Mouse (Mus musculus): ENCODE data around the gene Kcnn1. TPM values are rescaled to one million over a fixed set of nuclear protein-coding genes. Genes with fewer than 3 reads are reported as not detected.

Kcnn1 gene
- polyA plus RNA-seq, 1 experiment: 6.4 TPM

DNA sequence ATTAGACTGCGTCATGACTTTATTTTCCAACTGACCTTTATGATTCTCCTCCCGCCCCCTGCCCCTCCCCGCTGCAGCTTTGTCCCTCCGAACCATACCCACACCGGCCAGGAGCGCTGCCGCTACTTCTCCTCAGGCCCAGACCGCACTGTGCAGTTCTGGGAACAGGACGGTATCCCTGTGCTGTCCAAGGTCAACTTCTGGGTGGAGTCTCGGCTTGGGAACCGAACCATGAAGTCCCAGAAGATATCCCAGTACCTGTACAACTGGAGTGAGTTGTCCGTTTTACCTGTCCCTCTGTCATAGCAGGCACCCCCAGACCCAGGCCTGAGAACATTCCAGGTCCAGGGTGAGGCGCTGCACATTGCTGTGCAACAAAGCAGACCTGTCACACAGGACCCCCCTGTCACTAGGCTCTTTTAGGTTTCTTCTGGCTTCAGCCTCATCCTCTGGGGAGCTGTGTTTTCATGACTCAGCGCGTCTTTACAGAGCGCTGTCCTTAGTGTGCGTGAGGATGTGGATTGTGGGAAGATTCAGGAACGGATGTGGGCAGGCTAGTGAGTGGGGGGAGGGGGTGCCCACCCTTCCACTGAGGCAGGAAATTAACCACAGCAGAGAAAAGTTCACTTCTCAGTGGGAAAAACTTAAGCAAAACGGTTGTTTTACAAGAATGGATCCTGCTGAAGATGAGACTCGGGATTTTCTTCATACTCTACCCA, 51.9 kb downstream of the Kcnn1 start:
- H3K4me1 ChIP-seq (replicated peaks; ENCODE audit: control insufficient read depth, insufficient read depth, low read length): peaks cover 61% of the 10 kb centered on the region
- DNase-seq: peak; percentile 81
- TF ChIP-seq POLR2A (IDR thresholded peaks at IDR 0.05; ENCODE audit: control insufficient read depth, extremely low read depth, insufficient read depth, low read length, poor library complexity) (no peak), CTCF (IDR thresholded peaks at IDR 0.05; ENCODE audit: borderline replicate concordance, control insufficient read depth, extremely low read depth, insufficient read depth, low read length, poor library complexity) (no peak)
- peak overlapping the region; percentile 30; the same call in 1 of the 2 replicates for H3K27ac ChIP-seq (ENCODE audit: control insufficient read depth, insufficient read depth, low read length)
- H3K4me3 ChIP-seq (ENCODE audit: control insufficient read depth, insufficient read depth, low read length): no peak overlapping the region
- H3K27me3 ChIP-seq (ENCODE audit: control insufficient read depth, insufficient read depth, low read length): no peaks in the 10 kb centered on the region
- 0 out of 2 replicates have a peak, but pooled peaks cover 3% of the 10 kb centered on the region for H3K36me3 ChIP-seq (ENCODE audit: control insufficient read depth, insufficient read depth, low read length)
- 50% methylated on average over 20 of the region's 20 CpGs for whole genome bisulfite sequencing

DNA sequence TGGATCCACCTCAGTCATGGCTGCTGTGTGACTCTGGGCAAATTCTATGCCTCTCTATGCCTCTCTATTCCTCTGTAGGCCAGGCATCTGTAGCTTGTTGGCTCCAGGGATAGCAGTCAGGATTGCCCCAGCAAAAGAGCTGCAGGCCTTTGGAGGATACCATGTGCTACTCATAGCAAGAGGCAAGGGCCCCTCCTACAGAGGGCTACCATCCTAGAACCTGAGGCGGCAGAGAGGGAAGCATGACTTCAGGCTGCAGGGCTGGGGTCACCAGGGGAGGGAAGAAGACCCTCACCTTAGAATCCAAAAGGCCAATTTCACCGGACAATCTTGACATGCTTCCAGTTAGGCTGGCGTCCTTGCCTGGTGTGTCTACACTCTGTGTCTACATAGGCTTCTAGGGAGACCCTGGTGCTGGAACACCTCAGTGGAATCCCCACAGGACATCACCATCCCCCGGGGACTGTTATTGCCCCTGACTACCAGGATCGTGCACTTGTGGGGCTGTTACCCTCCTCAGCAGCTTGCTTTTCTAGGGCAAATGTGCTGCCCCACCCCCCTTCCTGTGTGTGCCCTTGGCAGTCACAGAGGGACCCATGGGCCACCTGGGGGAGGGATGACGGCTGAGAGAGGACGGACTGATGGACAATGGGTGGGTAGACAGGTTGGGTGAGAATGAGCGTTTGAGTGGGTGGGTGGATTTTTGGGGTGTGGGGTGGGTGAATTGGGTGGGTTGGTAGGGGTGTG, 53.9 kb downstream of the Kcnn1 start:
- DNase-seq: peak; percentile 81
- H3K36me3 ChIP-seq (ENCODE audit: control insufficient read depth, insufficient read depth, low read length): 0 out of 2 replicates have a peak, but pooled peaks cover 3% of the 10 kb centered on the region
- H3K27me3 ChIP-seq (ENCODE audit: control insufficient read depth, insufficient read depth, low read length): no peaks in the 10 kb centered on the region
- peak overlapping the region; percentile 85 for H3K27ac ChIP-seq (ENCODE audit: control insufficient read depth, insufficient read depth, low read length)
- H3K4me1 ChIP-seq (replicated peaks; ENCODE audit: control insufficient read depth, insufficient read depth, low read length): peaks cover 75% of the 10 kb centered on the region
- 50% methylated on average over 8 of the region's 8 CpGs for WGBS
- TF ChIP-seq POLR2A (IDR thresholded peaks at IDR 0.05; ENCODE audit: control insufficient read depth, extremely low read depth, insufficient read depth, low read length, poor library complexity): no peak
- no peak for TF ChIP-seq CTCF (IDR thresholded peaks at IDR 0.05; ENCODE audit: borderline replicate concordance, control insufficient read depth, extremely low read depth, insufficient read depth, low read length, poor library complexity)
- peak overlapping the region; percentile 47 for H3K4me3 ChIP-seq (ENCODE audit: control insufficient read depth, insufficient read depth, low read length)

DNA sequence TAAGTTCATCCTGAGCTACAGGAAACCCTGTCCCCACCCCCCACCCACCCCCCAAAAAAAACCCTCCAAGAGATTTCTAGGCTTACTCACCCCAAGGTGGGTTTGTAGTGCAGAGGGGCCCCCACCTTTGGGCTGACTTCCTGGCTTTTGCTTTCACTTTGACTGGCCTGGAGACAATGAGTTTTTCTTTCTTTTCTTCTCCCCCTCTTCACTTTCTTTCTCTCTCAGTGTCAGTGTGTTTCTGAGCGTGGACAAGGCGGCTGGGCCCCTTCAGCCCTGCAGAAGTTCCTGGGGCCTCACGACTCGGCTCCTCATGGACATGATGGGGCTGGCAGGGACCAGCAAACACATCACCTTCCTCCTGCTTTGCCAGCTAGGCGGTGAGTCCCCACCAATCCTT, 54.8 kb downstream of the Kcnn1 start, which contains the start of gene Il12rb1:
Gene Il12rb1 (plus strand): TSS at position 211 of the 400 bp plus-strand sequence.
- Histone ChIP-seq H3K36me3 (ENCODE audit: control insufficient read depth, insufficient read depth, low read length) (0 out of 2 replicates have a peak, but pooled peaks cover 3% of the 10 kb centered on the region), H3K4me3 (ENCODE audit: control insufficient read depth, insufficient read depth, low read length) (peak within 1 kb of the TSS; percentile 47), H3K27ac (ENCODE audit: control insufficient read depth, insufficient read depth, low read length) (peak within 1 kb of the TSS; percentile 85), H3K4me1 (replicated peaks; ENCODE audit: control insufficient read depth, insufficient read depth, low read length) (peaks cover 83% of the 10 kb centered on the region), H3K27me3 (ENCODE audit: control insufficient read depth, insufficient read depth, low read length) (no peaks in the 10 kb centered on the region)
- DNase-seq: peak; percentile 62
- 1% methylated on average over 5 of the region's 5 CpGs for WGBS
- TF ChIP-seq POLR2A (IDR thresholded peaks at IDR 0.05; ENCODE audit: control insufficient read depth, extremely low read depth, insufficient read depth, low read length, poor library complexity) (no peak), CTCF (IDR thresholded peaks at IDR 0.05; ENCODE audit: borderline replicate concordance, control insufficient read depth, extremely low read depth, insufficient read depth, low read length, poor library complexity) (no peak)

DNA sequence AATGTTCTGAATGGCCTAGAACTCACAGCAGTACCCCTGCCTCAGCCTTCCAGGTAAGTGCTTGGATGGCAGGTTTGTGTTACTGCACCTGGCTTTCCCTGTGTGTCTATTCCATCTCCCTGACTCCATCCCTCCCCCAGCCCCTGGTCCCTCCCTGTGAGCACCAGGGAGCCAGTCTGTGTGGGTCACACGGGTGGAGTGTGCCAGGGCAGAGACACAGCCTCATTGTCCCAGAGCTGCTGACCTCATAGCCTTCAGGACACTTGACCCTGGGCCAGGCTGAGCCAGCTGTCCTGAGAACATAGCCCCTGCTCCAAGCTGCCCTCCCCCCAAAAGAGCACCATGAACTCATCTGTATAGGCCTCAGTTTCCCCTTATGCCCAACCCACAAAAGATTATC, 55.8 kb downstream of the Kcnn1 start:
- no peaks in the 10 kb centered on the region for H3K36me3 ChIP-seq (ENCODE audit: control insufficient read depth, insufficient read depth, low read length)
- no peaks in the 10 kb centered on the region for H3K27me3 ChIP-seq (ENCODE audit: control insufficient read depth, insufficient read depth, low read length)
- H3K4me1 ChIP-seq (replicated peaks; ENCODE audit: control insufficient read depth, insufficient read depth, low read length): peaks cover 86% of the 10 kb centered on the region
- H3K27ac ChIP-seq (ENCODE audit: control insufficient read depth, insufficient read depth, low read length): peak overlapping the region; percentile 71
- H3K4me3 ChIP-seq (ENCODE audit: control insufficient read depth, insufficient read depth, low read length): no peak overlapping the region
- DNase-seq: no peak
- 89% methylated on average over 1 of the region's 1 CpGs for WGBS
- TF ChIP-seq POLR2A (IDR thresholded peaks at IDR 0.05; ENCODE audit: control insufficient read depth, extremely low read depth, insufficient read depth, low read length, poor library complexity): no peak
- no peak for TF ChIP-seq CTCF (IDR thresholded peaks at IDR 0.05; ENCODE audit: borderline replicate concordance, control insufficient read depth, extremely low read depth, insufficient read depth, low read length, poor library complexity)

DNA sequence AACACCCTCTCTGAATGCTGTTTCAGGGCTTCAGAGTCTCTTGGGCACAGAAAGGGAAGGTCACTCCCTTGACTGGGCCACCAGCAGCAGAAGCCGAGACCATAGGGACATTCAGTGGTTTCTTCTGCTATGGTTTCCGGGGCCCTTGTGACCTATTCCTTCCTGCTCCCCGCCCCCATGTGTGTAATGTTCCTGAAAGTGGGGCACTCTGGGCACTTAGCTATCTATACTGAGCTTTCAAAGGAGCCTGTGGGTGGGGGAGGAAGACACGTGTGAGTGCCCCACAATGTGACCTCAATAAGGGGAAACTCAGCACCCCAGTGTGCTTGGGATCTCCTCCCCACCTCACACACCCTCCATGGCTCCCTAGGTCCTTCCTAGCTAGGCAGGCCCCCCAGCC, 56.5 kb downstream of the Kcnn1 start:
- H3K36me3 ChIP-seq (ENCODE audit: control insufficient read depth, insufficient read depth, low read length): no peaks in the 10 kb centered on the region
- TF ChIP-seq CTCF (IDR thresholded peaks at IDR 0.05; ENCODE audit: borderline replicate concordance, control insufficient read depth, extremely low read depth, insufficient read depth, low read length, poor library complexity): no peak
- TF ChIP-seq POLR2A (IDR thresholded peaks at IDR 0.05; ENCODE audit: control insufficient read depth, extremely low read depth, insufficient read depth, low read length, poor library complexity): no peak
- H3K4me1 ChIP-seq (replicated peaks; ENCODE audit: control insufficient read depth, insufficient read depth, low read length): peaks cover 86% of the 10 kb centered on the region
- H3K4me3 ChIP-seq (ENCODE audit: control insufficient read depth, insufficient read depth, low read length): no peak overlapping the region
- peak; percentile 86 for DNase-seq
- 11% methylated on average over 4 of the region's 4 CpGs for WGBS
- H3K27ac ChIP-seq (ENCODE audit: control insufficient read depth, insufficient read depth, low read length): peak overlapping the region; percentile 71
- H3K27me3 ChIP-seq (ENCODE audit: control insufficient read depth, insufficient read depth, low read length): no peaks in the 10 kb centered on the region

DNA sequence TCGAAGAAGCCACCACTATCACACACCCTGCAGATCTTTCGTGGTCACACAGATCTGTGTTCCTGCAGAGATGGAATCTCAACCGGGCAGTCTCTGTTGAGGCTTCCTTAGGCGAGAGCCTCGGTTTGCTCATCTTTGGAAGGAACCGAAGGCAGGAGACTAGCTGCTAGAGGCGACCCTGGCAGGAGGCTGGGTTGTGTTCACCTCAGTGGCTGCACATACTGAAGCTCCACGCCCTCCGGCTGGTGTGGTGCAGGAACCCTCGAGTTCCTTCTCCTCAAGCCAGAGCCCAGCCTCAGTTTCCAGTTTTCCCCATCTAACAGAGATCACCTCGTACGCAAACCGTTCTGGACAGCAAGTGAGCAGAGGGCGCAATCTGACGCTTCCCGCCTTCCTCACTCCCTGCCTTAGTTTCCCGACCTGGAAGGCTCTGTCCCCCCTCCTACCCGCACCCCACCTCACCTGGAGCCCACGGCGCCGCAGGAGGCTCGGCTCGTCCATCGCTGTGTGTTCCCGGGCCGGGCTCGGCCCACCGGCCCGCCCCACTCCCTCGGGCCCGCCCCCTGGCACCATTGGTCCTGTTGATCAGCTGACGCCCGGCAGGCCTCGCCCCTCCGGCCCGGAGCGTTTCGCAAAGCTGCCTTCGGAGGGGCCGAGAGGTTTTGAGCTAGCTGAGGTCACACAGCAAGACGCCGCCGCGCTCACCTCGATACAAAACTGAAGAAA, 58.4 kb downstream of the Kcnn1 start, which contains the start of gene Mast3:
Gene Mast3 (minus strand): TSS at position 574 of the 726 bp plus-strand sequence.
- WGBS: under 1% methylated on average over 45 of the region's 45 CpGs
- Histone ChIP-seq H3K4me3 (ENCODE audit: control insufficient read depth, insufficient read depth, low read length) (peak within 1 kb of the TSS; percentile 81), H3K27me3 (ENCODE audit: control insufficient read depth, insufficient read depth, low read length) (no peaks in the 10 kb centered on the region), H3K4me1 (replicated peaks; ENCODE audit: control insufficient read depth, insufficient read depth, low read length) (peaks cover 81% of the 10 kb centered on the region), H3K27ac (ENCODE audit: control insufficient read depth, insufficient read depth, low read length) (peak within 1 kb of the TSS; percentile 71), H3K36me3 (ENCODE audit: control insufficient read depth, insufficient read depth, low read length) (no peaks in the 10 kb centered on the region)
- TF ChIP-seq CTCF (IDR thresholded peaks at IDR 0.05; ENCODE audit: borderline replicate concordance, control insufficient read depth, extremely low read depth, insufficient read depth, low read length, poor library complexity): peak; percentile 38; the same call in 1 of the 2 replicates
- TF ChIP-seq POLR2A (IDR thresholded peaks at IDR 0.05; ENCODE audit: control insufficient read depth, extremely low read depth, insufficient read depth, low read length, poor library complexity): 0 out of 2 replicates have a peak, but pooled peaks have one; percentile 20
- peak; percentile 85 for DNase-seq

All from thymus, adult 2 months (tissue).